Mouse (Mus musculus) cerebellum, adult 9-10 months (tissue): ENCODE measurements around the gene Uchl4.
A peak's percentile ranks its signal among the peaks of the same experiment; 100 is the strongest.
"Not testable (repeated sequence)": the region's sequence is repeated elsewhere in the genome, so short reads cannot be mapped to it uniquely, and the experiment has no call there.

ENCODE experiments used
- DNase-seq: peaks from one replicate; pipeline ENCODE4 v3.0.0; 2022

The Uchl4 gene

DNA sequence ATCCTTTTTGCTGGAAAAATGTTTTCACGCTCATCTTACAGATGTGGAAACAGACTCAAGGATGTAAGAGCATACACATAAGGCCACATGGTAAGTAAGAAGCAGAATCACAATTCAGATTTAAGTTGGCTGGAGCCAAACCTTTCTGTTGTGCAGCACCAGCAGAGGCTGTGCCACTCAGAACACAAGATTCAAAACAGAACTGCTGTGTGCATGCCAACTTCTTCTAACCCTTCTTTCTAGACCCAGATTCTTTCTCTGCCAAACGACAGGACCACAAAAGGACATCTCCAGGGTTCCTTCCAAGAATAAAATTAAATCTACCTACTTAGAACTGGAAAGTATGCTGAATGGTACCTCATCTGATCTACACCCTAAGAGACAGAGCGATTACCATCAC is 3.3 kb upstream of the Uchl4 start:
- no peak for DNase-seq

DNA sequence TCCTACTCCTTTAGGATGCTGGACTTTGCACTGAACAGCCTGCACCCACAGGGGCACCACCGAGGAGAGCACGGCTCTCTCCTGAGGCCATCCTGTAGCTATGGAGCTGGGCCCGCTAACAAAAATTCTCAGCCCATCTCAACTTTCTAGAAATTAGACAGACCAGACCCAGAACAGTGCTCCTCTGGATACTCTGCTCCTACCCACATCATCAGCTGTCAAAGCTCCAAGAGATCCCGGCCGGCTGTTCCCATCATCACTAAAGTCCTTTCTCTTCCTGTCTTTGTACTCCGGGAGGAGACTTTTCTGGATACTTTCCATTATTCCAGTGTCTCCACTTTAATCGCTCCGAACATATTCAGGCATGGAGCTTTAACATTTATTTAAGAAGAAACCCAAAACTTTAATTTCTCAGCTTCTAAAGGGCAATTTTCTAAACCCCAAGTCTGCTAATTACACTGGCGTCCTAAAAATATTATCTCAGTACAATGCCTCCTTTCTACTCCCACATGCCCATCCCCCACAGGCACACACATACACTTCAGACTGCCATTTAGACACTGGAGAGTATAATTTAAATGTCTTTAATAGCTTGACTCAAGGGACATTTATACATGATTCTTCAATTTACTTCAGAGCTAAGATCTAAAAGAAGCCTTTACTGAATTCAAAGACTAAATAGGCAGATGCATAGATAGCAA is 2.6 kb upstream of the Uchl4 start:
- no peak for DNase-seq

DNA sequence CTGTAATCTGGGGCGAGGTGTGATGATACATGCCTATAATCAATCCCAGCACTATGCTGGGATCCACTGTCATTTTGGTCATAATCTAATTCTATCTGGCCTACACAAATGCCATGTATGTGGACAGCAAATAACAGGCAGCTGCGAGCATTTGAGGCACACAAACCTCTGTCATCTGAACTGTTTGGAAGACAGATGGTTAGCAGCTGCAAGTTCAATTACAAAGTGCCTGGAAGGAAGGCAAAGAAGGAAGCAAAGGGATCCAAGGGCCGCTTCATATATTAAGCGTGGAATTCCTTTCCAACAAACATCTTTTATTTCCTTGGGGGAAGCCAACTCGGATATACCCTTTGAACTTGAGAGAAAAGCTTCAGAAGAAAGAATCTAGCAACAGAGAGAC is 1.3 kb upstream of the Uchl4 start:
- DNase-seq: no peak

GRCm38 (mm10) chr9:64236056-64236455 is 1.1 kb downstream of the Uchl4 start:
- no peak for DNase-seq

GRCm38 (mm10) chr9:64240116-64240515 is 5.1 kb downstream of the Uchl4 start:
- no peak for DNase-seq

DNA sequence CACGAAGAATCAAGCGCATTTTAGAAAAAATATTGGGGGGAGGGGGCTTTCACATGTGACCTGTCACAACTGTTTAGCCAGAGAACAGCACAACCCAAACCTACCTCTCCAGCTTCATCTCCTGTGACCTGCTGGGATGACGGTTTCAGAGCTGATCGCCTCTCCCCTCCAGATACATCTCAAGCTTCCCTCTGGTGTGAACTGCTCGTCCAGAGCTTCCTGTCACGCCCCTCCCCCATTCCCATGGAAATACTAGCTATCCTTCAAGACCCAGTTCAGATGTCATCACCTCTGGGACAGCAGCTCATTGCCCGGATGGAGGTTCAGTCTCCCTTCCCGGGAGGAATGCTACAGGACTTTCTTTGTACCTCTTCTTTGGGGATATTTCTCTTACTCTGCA is 5.7 kb downstream of the Uchl4 start:
- DNase-seq: no peak

GRCm38 (mm10) chr9:64242381-64242831 is 7.4 kb downstream of the Uchl4 start:
- DNase-seq: no peak

- no peak for DNase-seq
Measured at GRCm38 (mm10) chr9:64249371-64249770, 14.4 kb downstream of the Uchl4 start.

GRCm38 (mm10) chr9:64250111-64250730 is 15.2 kb downstream of the Uchl4 start:
- DNase-seq: no peak

GRCm38 (mm10) chr9:64252591-64253020 is 17.6 kb downstream of the Uchl4 start:
- peak; percentile 42 for DNase-seq

- peak; percentile 100 for DNase-seq
Measured at GRCm38 (mm10) chr9:64253021-64253904, 18.3 kb downstream of the Uchl4 start, which contains the start of gene Map2k1. Gene Map2k1, minus strand, starts transcription at chr9:64253631.

DNA sequence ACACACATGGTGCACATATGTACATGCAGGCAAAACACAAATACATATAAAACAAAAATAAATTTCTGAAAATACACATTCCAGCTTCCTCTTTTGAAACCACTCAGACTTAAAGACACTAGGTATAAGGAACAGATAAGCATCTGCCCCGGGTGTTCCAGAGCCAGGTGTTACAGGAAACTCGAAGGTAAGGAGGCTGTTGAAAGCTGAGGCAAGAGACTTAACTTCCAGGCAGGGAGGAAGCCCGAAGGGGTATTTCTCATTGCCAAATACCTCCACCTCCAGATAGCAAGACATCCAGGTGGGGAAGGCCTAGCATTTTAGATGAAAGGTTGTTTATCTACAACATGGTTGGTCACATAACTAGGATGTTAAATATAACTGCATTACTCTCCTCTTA is 20.4 kb downstream of the Uchl4 start:
- no peak for DNase-seq

DNA sequence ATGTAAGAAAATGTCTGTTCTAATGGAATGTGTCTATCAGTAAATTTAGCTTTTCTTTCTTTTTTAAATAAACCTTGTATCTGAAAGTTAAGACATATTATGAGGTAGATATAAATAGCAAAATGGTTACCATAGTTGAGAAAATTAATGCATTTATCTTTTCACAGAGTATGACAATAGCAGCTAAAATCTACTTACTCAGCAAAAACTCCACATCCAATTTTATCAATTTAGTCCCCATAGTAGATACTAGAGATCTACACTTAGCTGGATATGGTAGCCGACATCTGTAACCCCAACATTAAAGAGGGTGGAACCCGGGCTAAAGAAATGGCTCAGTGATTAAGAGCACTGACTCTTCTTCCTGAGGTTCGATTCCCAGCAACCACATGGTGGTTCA is 21.2 kb downstream of the Uchl4 start:
- no peak for DNase-seq

- no peak for DNase-seq
Measured at GRCm38 (mm10) chr9:64259906-64260305, 24.9 kb downstream of the Uchl4 start.

GRCm38 (mm10) chr9:64261023-64261422 is 26.0 kb downstream of the Uchl4 start:
- DNase-seq: no peak

DNA sequence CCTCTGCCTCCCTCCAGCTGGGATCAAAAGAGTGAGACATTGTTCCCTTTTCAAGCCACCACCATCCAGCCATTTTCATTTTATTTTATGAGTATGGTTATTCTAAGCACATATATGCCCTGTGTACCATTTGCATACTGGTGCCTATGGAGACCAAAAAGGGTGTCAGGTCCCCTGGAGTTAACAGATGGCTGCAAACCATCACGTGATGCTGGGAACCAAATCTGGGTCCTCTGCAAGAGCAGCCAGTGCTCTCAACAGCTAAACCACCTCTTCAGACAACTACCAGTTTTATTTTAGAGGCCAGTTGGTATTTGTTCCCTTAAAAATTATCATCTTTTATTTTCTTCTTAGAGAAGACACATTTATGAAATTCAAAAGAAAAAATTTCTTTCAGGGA is 29.8 kb downstream of the Uchl4 start:
- DNase-seq: no peak

DNA sequence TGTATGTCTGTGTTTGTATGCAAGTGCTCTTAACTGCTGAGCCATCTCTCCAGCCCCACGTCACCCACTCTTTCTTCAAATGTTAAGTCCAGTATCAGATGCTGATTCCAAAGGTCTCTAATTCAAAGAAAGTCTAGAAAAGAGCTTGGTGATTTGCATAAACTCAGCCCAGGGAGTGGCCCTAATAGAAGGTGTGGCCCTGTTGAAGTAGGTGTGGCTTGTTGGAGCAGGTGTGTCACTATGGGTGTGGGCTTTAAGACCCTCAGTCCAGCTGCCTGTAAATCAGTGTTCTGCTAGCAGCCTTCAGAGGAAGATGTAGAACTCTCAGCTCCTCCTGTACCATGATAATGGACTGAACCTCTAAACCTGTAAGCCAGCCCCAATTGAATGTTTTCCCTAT is 32.2 kb downstream of the Uchl4 start:
- no peak for DNase-seq

- DNase-seq: no peak
Measured at GRCm38 (mm10) chr9:64268196-64268595, 33.2 kb downstream of the Uchl4 start.

DNA sequence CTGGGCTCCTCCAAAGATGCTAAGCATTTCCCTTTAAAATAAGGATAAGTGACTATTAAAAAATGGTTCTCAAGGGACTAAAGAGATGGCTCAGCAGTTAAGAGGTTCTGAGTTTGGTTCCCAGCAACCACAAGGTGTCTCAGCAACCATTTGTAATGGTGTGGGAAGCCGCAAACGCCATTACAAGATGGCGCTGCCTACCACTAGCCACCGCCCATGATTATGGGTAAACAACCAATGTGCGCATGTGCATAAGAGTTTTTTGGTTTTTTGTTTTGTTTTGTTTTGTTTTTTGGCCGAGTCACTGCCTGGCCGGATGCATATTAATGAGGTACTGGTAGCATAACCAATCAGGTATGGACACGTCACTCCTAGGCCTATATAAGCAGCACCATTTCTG is 33.8 kb downstream of the Uchl4 start:
- not testable (repeated sequence) for DNase-seq

- no peak for DNase-seq
Measured at GRCm38 (mm10) chr9:64271249-64271648, 36.2 kb downstream of the Uchl4 start.

GRCm38 (mm10) chr9:64272611-64273010 is 37.6 kb downstream of the Uchl4 start:
- no peak for DNase-seq

DNA sequence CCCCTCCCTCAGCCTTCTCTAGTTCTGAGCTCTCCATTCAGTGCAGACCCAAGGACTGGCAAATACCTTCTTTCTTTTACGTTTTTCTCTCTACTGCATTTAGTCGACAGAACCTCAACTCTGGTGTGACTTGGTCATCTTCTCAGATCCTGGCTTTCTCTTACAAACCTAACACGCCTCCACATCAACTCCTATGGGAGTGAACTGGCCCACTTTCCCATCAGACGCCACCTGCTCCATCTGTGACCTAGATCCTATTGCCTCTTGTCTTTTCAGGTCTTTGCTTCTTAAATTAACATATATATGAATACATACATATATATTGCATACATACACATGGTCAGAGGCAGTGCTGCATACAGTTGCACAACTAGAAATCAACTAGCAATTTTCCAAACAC is 38.8 kb downstream of the Uchl4 start:
- no peak for DNase-seq

- DNase-seq: no peak
Measured at GRCm38 (mm10) chr9:64274291-64274690, 39.3 kb downstream of the Uchl4 start.

GRCm38 (mm10) chr9:64274919-64275318 is 39.9 kb downstream of the Uchl4 start:
- no peak for DNase-seq
